Mouse (Mus musculus) left cerebral cortex, adult 8-10 months (tissue): ENCODE data around the gene Car10. TPM values are rescaled to one million over a fixed set of nuclear protein-coding genes. Genes with fewer than 3 reads are reported as not detected.
A peak's percentile ranks its signal among the peaks of the same experiment; 100 is the strongest.

Experiments
- DNase-seq, 2 experiments: peaks; one replicate each; pipeline ENCODE4 v3.0.0; 2022; ENCODE audit warnings: low spot score in 2 of 2
- total RNA-seq, 4 experiments: library from RNA; stranded (reverse); gene quantifications; 2 replicates each; pipeline ENCODE4 v1.2.4; 2022

Car10 gene
- total RNA-seq, 4 experiments from 2014 or later = 109 to 120 (median 112) TPM

- no peak for DNase-seq
Observed at GRCm38 (mm10) chr11:93571917-93572641, 474.3 kb downstream of the Car10 start.

GRCm38 (mm10) chr11:93577441-93577840 lies 479.6 kb downstream of the Car10 start:
- DNase-seq = peak in 1 of 2 experiments; percentile 78

GRCm38 (mm10) chr11:93579626-93580025 lies 481.8 kb downstream of the Car10 start:
- DNase-seq = no peak

GRCm38 (mm10) chr11:93581326-93581725 lies 483.5 kb downstream of the Car10 start:
- no peak for DNase-seq

GRCm38 (mm10) chr11:93587788-93588187 lies 490.0 kb downstream of the Car10 start:
- DNase-seq = peak in 1 of 2 experiments; percentile 72

GRCm38 (mm10) chr11:93590652-93591051 lies 492.8 kb downstream of the Car10 start:
- no peak for DNase-seq

GRCm38 (mm10) chr11:93594033-93594432 lies 496.2 kb downstream of the Car10 start:
- DNase-seq = no peak

GRCm38 (mm10) chr11:93598175-93598574 lies 500.3 kb downstream of the Car10 start:
- no peak for DNase-seq

- no peak for DNase-seq
Observed at GRCm38 (mm10) chr11:93599755-93600154, 501.9 kb downstream of the Car10 start.

- DNase-seq = no peak
Observed at GRCm38 (mm10) chr11:93603575-93603974, 505.7 kb downstream of the Car10 start.

- no peak for DNase-seq
Observed at GRCm38 (mm10) chr11:93607111-93607510, 509.3 kb downstream of the Car10 start.

GRCm38 (mm10) chr11:93608716-93609115 lies 510.9 kb downstream of the Car10 start:
- DNase-seq = no peak

- DNase-seq = no peak
Observed at GRCm38 (mm10) chr11:93612071-93612470, 514.2 kb downstream of the Car10 start.

- DNase-seq = no peak
Observed at GRCm38 (mm10) chr11:93614851-93615250, 517.0 kb downstream of the Car10 start.

- no peak for DNase-seq
Observed at GRCm38 (mm10) chr11:93623605-93624004, 525.8 kb downstream of the Car10 start.

GRCm38 (mm10) chr11:93639410-93639809 lies 541.6 kb downstream of the Car10 start:
- no peak for DNase-seq

- no peak for DNase-seq
Observed at GRCm38 (mm10) chr11:93640954-93641353, 543.1 kb downstream of the Car10 start.

- no peak for DNase-seq
Observed at GRCm38 (mm10) chr11:93642331-93642730, 544.5 kb downstream of the Car10 start.

- no peak for DNase-seq
Observed at GRCm38 (mm10) chr11:93643006-93643405, 545.2 kb downstream of the Car10 start.

GRCm38 (mm10) chr11:93643436-93643835 lies 545.6 kb downstream of the Car10 start:
- DNase-seq = peak in 1 of 2 experiments; percentile 8

- DNase-seq = no peak
Observed at GRCm38 (mm10) chr11:93646216-93646615, 548.4 kb downstream of the Car10 start.
